Mouse (Mus musculus): ENCODE data around the gene Sbf1.

DNA sequence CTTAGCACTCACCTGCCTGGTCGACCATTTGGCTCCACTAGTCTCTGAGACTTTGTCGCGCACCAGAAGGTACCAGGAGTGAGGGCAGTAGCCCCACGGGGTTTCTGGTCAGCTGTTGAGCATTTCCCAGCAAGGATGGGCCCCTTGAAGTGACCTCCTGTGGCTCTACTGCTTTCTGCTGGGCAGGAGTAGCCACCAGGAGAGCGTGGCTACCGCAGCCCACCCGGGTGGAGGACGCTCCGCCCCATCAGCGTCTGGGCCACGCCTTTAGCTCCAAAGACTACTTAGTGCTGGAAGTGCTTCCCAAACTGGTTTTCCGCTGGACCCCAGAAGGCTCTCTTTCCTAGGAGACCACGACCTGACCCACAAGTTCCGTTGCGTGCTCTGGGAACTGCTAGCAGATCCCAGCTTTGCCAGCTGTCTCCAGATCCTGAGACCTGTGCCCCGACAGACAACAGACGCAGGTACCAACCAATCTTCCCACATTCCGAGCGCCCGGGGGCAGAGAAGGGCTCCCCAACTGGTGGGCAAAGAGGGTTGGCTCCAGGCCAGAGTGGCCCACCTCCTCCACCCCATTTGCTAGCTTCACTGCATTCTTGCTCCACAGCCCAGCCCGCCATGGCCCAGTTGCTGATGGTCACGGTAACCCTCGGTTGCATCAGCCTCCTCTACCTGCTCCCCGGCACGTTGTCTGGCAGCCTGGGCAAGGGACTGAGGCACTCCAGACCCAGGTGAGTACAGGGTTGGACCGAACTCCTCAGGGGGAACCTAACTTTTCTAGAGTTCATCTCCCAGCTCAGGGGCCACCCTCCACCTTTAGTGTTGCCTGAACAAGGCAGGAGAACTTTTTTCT, 7.8 kb upstream of the Sbf1 start, which contains the start of gene Adm2:
- TF ChIP-seq POLR2AphosphoS5 (IDR thresholded peaks at IDR 0.05; ENCODE audit: insufficient replicate concordance, low read depth, low read length) (no peak), CTCF (IDR thresholded peaks at IDR 0.05; ENCODE audit: low read depth, low read length) (no peak), GATA1 (IDR thresholded peaks at IDR 0.05; ENCODE audit: borderline replicate concordance, low read length) (no peak)

Data from G1E (cell line).